Mouse (Mus musculus): Measurements from ENCODE around the gene Gpr63.
"Not testable (repeated sequence)": the region's sequence is repeated elsewhere in the genome, so short reads cannot be mapped to it uniquely, and the experiment has no call there.

DNA sequence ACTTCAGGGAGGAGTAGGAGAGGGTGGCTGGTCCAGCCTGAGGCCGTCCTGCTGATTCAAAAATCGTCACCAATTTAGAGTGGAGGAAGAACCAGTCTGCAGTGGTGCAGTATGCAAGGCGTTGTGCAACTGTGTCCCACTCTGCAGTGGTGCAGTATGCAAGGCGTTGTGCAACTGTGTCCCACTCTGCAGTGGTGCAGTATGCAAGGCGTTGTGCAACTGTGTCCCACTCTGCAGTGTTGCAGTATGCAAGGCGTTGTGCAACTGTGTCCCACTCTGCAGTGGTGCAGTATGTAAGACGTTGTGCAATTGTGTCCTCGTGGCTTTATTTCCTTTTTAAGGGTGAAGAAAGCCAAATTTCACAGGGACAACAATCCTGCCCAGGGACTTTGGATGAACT, 43.1 kb downstream of the Gpr63 start:
- TF ChIP-seq POLR2A (IDR thresholded peaks at IDR 0.05; ENCODE audit: low read depth, low read length); CTCF (conservative IDR thresholded peaks at IDR 0.05; ENCODE audit: insufficient read depth, insufficient read length, low read depth, low read length): not testable (repeated sequence)
